Comparison of ENCODE assay signal across 9 mouse cellular contexts in the genomic region with DNA sequence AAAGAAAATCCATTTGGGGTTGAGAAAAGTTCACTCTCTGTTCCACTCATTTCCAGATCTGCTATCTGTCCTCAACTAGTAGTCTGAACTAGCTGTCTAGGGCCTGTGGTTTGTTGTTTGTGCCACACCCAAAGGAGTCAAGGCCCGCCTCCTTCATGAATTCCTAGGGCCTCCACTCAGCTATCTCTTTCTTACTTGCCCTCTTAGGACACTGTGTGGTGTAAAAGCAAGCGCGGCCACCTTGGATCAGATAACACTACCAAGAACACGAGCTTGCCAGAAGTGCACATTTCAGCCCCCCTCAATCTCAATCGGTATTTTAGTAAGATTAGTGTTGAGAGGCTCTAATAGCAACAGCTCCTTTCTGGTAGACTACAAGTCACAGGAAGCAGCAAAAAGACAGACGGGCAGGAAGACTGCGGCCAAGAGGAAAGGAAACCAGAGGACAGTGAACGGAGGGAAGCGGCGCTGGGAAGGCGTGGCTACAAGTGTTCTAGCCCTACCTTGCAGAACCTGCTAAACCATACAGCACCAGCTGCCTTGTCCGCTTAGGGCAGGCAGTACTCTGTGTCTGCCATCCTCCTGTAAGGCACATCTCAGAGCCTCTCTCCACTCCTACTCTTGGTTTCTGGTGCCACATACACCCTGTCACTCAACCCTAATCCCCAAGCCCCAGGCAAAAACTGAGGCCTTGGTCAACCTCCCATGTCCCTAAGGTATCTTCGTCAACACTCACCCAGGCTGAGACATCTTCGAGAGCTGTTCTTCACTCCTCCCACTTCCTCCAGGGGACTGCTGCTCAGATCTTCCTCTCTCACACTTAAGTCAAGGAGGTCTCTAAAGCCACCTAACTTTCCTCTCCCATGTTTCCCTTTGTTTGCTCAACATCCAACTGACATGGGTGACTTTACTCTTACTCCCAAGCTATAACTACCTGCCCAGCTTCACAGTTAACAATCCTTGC. TPM values are rescaled to one million over a fixed set of nuclear protein-coding genes. Genes with fewer than 3 reads are reported as not detected.
DNase-seq lines count a peak whose midpoint lies in the region; ATAC-seq and TF ChIP-seq lines count a peak whose summit lies in the region.
"Had no signal": no experiment of that assay in that cellular context is flagged by ENCODE, and none has a peak within 500 bp of the region (broad histone marks: within the 10 kb centered on the region; RNA-seq: fewer than 3 reads in every experiment).

No protein-coding gene starts in this region.

- H3K27me3 ChIP-seq in heart, embryonic 10.5 days (ENCODE audit: insufficient read depth, poor library complexity, severe bottlenecking), result no peaks in the 10 kb centered on the region
- no peaks in the 10 kb centered on the region for H3K27me3 ChIP-seq in intestine, postnatal 0 days (replicated peaks; ENCODE audit: control insufficient read depth, insufficient read depth, low read length)
- H3K27me3 ChIP-seq in neural tube, embryonic 15.5 days (replicated peaks), result no peaks in the 10 kb centered on the region
- H3K27me3 ChIP-seq: midbrain, embryonic 12.5 days had no signal

- no peaks in the 10 kb centered on the region for H3K9me3 ChIP-seq in heart, embryonic 10.5 days
- H3K9me3 ChIP-seq in intestine, postnatal 0 days (ENCODE audit: control insufficient read depth), result no peaks in the 10 kb centered on the region
- no peaks in the 10 kb centered on the region for H3K9me3 ChIP-seq in neural tube, embryonic 15.5 days (replicated peaks)
- H3K9me3 ChIP-seq: midbrain, embryonic 12.5 days had no signal

- H3K9ac ChIP-seq in intestine, postnatal 0 days (ENCODE audit: low read depth, low read length), result peak overlapping the region; percentile 31; the same call in 1 of the 2 replicates
- H3K9ac ChIP-seq in neural tube, embryonic 15.5 days (replicated peaks), result no peak overlapping the region
- H3K9ac ChIP-seq: midbrain, embryonic 12.5 days had no signal

- no peak overlapping the region for H3K4me3 ChIP-seq in heart, embryonic 10.5 days
- no peak overlapping the region for H3K4me3 ChIP-seq in brown adipose tissue, adult 24 weeks (ENCODE audit: insufficient read depth, low read depth, low read length)
- peak overlapping the region; percentile 25 for H3K4me3 ChIP-seq in intestine, postnatal 0 days (ENCODE audit: low read depth, low read length)
- H3K4me3 ChIP-seq in macrophage (ENCODE audit: inconsistent target), result no peak overlapping the region; the same call in 1 of the 2 replicates
- no peak overlapping the region for H3K4me3 ChIP-seq in neural tube, embryonic 15.5 days (replicated peaks)
- H3K4me3 ChIP-seq: midbrain, embryonic 12.5 days had no signal

- no peaks in the 10 kb centered on the region for H3K36me3 ChIP-seq in heart, embryonic 10.5 days
- H3K36me3 ChIP-seq in intestine, postnatal 0 days (ENCODE audit: control insufficient read depth, insufficient read depth), result no peaks in the 10 kb centered on the region
- H3K36me3 ChIP-seq in macrophage (ENCODE audit: inconsistent target), result no peaks in the 10 kb centered on the region
- no peaks in the 10 kb centered on the region for H3K36me3 ChIP-seq in neural tube, embryonic 15.5 days

- H3K79me2 ChIP-seq in macrophage (ENCODE audit: inconsistent target), result peaks cover 100% of the 10 kb centered on the region

- no peak for TF ChIP-seq CTCF in intestine, postnatal 0 days (IDR thresholded peaks at IDR 0.05; ENCODE audit: low read depth)

- peak; percentile 85 for DNase-seq in heart, embryonic 10.5 days (ENCODE audit: low spot score)
- no peak for DNase-seq in heart, postnatal 4 days
- peak; percentile 66 to 67 for DNase-seq in urinary bladder, postnatal 36 days (ENCODE audit: low spot score in 2 of 2)
- DNase-seq in adrenal gland, postnatal 4 days (ENCODE audit: low spot score in 2 of 2), result no peak

- peak overlapping the region; percentile 52 for H3K4me2 ChIP-seq in intestine, postnatal 0 days (replicated peaks; ENCODE audit: low read depth)
- H3K4me2 ChIP-seq in neural tube, embryonic 15.5 days, result no peak overlapping the region
- H3K4me2 ChIP-seq: midbrain, embryonic 12.5 days had no signal

- WGBS in heart, embryonic 10.5 days, result 43% methylated on average over 14 of the region's 14 CpGs
- WGBS in intestine, postnatal 0 days, result 33% methylated on average over 12 of the region's 14 CpGs
- 6% methylated on average over 14 of the region's 14 CpGs for WGBS in macrophage (ENCODE audit: missing documents)
- WGBS in neural tube, embryonic 15.5 days, result 91% methylated on average over 14 of the region's 14 CpGs

- peak overlapping the region; percentile 47; the same call in 1 of the 2 replicates for H3K27ac ChIP-seq in heart, embryonic 10.5 days
- H3K27ac ChIP-seq in brown adipose tissue, adult 24 weeks (replicated peaks; ENCODE audit: low read depth, low read length), result peak overlapping the region; percentile 38
- peak overlapping the region; percentile 77 for H3K27ac ChIP-seq in intestine, postnatal 0 days (ENCODE audit: low read depth, low read length)
- peak overlapping the region; percentile 71 for H3K27ac ChIP-seq in macrophage
- H3K27ac ChIP-seq in neural tube, embryonic 15.5 days (replicated peaks), result no peak overlapping the region
- H3K27ac ChIP-seq: midbrain, embryonic 12.5 days had no signal

- H3K4me1 ChIP-seq in heart, embryonic 10.5 days, result peaks cover 43% of the 10 kb centered on the region
- H3K4me1 ChIP-seq in brown adipose tissue, adult 24 weeks (ENCODE audit: control insufficient read depth, insufficient read depth, insufficient read length, low read length), result peaks cover 49% of the 10 kb centered on the region
- peaks cover 12% of the 10 kb centered on the region for H3K4me1 ChIP-seq in intestine, postnatal 0 days (replicated peaks; ENCODE audit: control insufficient read depth, insufficient read depth, low read length)
- peaks cover 23% of the 10 kb centered on the region for H3K4me1 ChIP-seq in neural tube, embryonic 15.5 days

- ATAC-seq in intestine, postnatal 0 days, result peak; percentile 88
- ATAC-seq in neural tube, embryonic 15.5 days (ENCODE audit: low FRiP score), result no peak

RNA-seq across cellular contexts. Expression of a gene that starts 18.9 kb away (rescaled TPM):
- 42.3 and 58.6 TPM in 2 replicates for polyA plus RNA-seq in heart, embryonic 10.5 days (2016; fragmentation: Nextera tagmentation; extraction: Ambion mirVana)
- total RNA-seq in heart, postnatal 4 days (2021), result 10 to 100 TPM; 25.9 to 28.6 TPM
- polyA plus RNA-seq in brown adipose tissue, adult 24 weeks (2012; ENCODE audit: insufficient read depth, insufficient read length, missing spikeins), result 27.1 and 43.2 TPM in 2 replicates
- 30.5 and 33.3 TPM in 2 replicates for polyA plus RNA-seq in intestine, postnatal 0 days (2015; fragmentation: Nextera tagmentation; extraction: Ambion mirVana)
- total RNA-seq in macrophage (2018; cell fraction: chromatin; rRNA removed), result 10 to 100 TPM; 13.5 to 89.6 (median 60.6) TPM
- 10 to 100 TPM; 26.7 to 98.5 (median 51.9) TPM for total RNA-seq in macrophage (2018; cell fraction: cytosol; rRNA removed)
- total RNA-seq in macrophage (2018; cell fraction: nucleus; rRNA removed), result 100 to 1,000 TPM in 4 of 26 experiments, 10 to 100 TPM in 22; 29.7 to 119 (median 77.9) TPM
- 51.5 to 93.5 TPM (median 73.8 TPM) in 3 replicates for polyA plus RNA-seq in macrophage (2018)
- 10 to 100 TPM; 54.0 to 57.9 TPM for total RNA-seq in adrenal gland, postnatal 4 days (2021)
- 45.5 and 53.0 TPM in 2 replicates for polyA plus RNA-seq in neural tube, embryonic 15.5 days (2015; fragmentation: Nextera tagmentation; extraction: Ambion mirVana)

RNA-seq across cellular contexts. Expression of a gene that starts 54.6 kb away (rescaled TPM):
- 0.14 and 0.41 TPM in 2 replicates for polyA plus RNA-seq in heart, embryonic 10.5 days (2016; fragmentation: Nextera tagmentation; extraction: Ambion mirVana)
- total RNA-seq in heart, postnatal 4 days (2021), result 1 to 10 TPM; 1.5 to 1.6 TPM
- not detected in 2 replicates for polyA plus RNA-seq in brown adipose tissue, adult 24 weeks (2012; ENCODE audit: insufficient read depth, insufficient read length, missing spikeins)
- polyA plus RNA-seq in intestine, postnatal 0 days (2015; fragmentation: Nextera tagmentation; extraction: Ambion mirVana), result not detected in 2 replicates
- 10 to 100 TPM in 3 of 26 experiments, 1 to 10 TPM in 22, not detected in 1; 1.6 to 15.1 (median 4.5) TPM for total RNA-seq in macrophage (2018; cell fraction: chromatin; rRNA removed)
- total RNA-seq in macrophage (2018; cell fraction: cytosol; rRNA removed), result under 1 TPM in 25 of 26 experiments, not detected in 1; 0.15 to 0.71 (median 0.33) TPM
- total RNA-seq in macrophage (2018; cell fraction: nucleus; rRNA removed), result 1 to 10 TPM in 21 of 26 experiments, under 1 TPM in 5; 0.36 to 6.4 (median 2.0) TPM
- polyA plus RNA-seq in macrophage (2018), result 0.16 to 0.45 TPM (median 0.20 TPM) in 3 replicates
- total RNA-seq in adrenal gland, postnatal 4 days (2021), result 1 to 10 TPM; 3.4 to 3.6 TPM
- polyA plus RNA-seq in neural tube, embryonic 15.5 days (2015; fragmentation: Nextera tagmentation; extraction: Ambion mirVana), result 0.69 and 6.5 TPM in 2 replicates

Comparison
In these comparisons a context has a peak if more than half of its experiments do, and no peak if none do; other contexts are left out.
1. DNase-seq: peak in heart, embryonic 10.5 days (single experiment) and urinary bladder, postnatal 36 days (2 of 2); none in heart, postnatal 4 days (single experiment) and adrenal gland, postnatal 4 days (0 of 2).